Mouse (Mus musculus): ENCODE data around the gene 1700017D01Rik.

1700017D01Rik gene

GRCm38 (mm10) chr19:11049426-11049825, 81.2 kb downstream of the 1700017D01Rik start:
- no peak for ATAC-seq (ENCODE audit: insufficient number of reproducible peaks, low FRiP score, low TSS enrichment)

GRCm38 (mm10) chr19:11048503-11048902, 82.2 kb downstream of the 1700017D01Rik start:
- no peak for ATAC-seq (ENCODE audit: insufficient number of reproducible peaks, low FRiP score, low TSS enrichment)

GRCm38 (mm10) chr19:11048009-11048408, 82.7 kb downstream of the 1700017D01Rik start:
- ATAC-seq (ENCODE audit: insufficient number of reproducible peaks, low FRiP score, low TSS enrichment): no peak
